Mouse (Mus musculus): ENCODE data around the gene Smim5.

GRCm38 (mm10) chr11:115863895-115864294, 35.9 kb upstream of the Smim5 start:
- TF ChIP-seq E2F4 (IDR thresholded peaks at IDR 0.05; ENCODE audit: insufficient read depth): no peak
- TF ChIP-seq POLR2A (IDR thresholded peaks at IDR 0.05; ENCODE audit: insufficient read length, low read depth): no peak
